Mouse (Mus musculus) left cerebral cortex, adult 9 months (tissue): Measurements from ENCODE around the gene Zfp784.
"Not testable (repeated sequence)": the region's sequence is repeated elsewhere in the genome, so short reads cannot be mapped to it uniquely, and the experiment has no call there.

Source experiments
- DNase-seq, 2 experiments: peaks; one replicate each; pipeline ENCODE4 v3.0.0; 2022; ENCODE audit warnings: low spot score in 2 of 2

Gene Zfp784

DNA sequence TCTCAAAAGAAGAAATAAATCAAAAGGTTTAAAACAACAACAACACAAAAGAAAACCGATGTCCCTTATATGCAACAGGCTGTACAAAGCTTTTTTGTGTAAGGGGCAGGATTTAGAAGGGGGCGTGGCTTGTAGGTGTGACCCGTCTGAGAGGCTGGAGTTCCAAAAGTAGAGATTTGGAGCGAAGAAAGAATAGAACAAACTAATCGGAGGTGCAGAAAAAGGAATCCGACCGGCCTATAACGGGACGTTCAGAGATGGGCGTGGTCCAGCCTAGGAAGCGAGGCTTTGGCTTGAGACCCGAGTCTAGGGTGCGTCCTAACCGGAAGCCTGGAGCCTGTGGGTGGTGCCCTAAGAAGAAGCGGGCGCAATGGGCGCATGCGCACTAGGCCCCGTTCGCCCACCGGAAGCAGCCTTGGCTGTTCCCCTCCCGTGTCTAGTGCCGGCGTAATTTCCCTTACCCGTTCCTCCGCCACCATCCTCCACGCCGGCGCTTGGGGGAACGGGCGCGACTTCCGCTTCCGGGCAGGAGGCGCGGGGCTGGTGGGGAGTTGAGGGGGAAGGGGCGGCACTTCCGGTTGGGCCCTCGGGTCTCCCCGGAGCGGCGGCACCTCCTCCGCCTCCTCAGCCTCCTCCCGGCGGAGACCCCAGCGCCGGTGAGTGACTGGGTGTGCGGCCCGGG, 18.1 kb downstream of the Zfp784 start, which contains the start of the genes Zfp865 and Ccdc106:
Zfp865 (plus strand) TSS at position 377 of the 682 bp plus-strand sequence.
Ccdc106 (plus strand) TSS at position 554 of the 682 bp plus-strand sequence.
- peak; percentile 98 to 99 for DNase-seq

DNA sequence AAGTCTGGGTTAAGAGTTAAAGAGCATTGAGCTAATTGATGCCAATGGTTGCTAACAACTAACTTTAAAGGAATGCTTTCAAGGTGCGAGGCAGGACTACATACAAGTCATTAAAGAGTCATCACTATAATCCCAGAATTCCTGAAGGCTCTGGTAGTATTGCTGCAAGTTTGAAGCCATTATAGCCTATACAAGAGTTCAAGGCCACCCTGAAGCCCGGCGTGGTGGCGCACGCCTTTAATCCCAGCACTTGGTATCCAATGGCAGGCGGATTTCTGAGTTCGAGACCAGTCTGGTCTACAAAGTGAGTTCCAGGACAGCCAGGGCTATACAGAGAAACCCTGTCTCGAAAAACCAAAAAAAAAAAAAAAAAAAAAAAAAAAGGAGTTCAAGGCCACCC, 18.7 kb downstream of the Zfp784 start:
- DNase-seq = not testable (repeated sequence)

DNA sequence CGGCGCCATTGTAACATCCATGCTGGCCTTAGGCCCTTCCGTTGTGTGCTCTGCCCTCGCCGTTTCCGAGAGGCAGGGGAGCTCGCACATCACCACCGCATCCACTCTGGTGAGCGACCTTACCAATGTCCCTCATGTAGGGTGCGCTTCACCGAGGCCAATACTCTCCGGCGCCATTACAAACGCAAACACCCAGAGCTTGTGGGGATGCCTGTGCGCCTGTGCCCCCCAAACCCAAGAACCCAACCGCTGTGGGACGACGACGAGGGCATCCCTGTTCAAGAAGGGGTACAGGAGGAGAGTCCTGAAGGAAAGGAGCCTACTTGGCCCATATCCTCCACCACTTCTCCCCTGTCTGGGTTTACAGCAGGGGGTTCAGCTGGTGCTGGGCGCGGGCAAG, 20.3 kb downstream of the Zfp784 start:
- no peak for DNase-seq

DNA sequence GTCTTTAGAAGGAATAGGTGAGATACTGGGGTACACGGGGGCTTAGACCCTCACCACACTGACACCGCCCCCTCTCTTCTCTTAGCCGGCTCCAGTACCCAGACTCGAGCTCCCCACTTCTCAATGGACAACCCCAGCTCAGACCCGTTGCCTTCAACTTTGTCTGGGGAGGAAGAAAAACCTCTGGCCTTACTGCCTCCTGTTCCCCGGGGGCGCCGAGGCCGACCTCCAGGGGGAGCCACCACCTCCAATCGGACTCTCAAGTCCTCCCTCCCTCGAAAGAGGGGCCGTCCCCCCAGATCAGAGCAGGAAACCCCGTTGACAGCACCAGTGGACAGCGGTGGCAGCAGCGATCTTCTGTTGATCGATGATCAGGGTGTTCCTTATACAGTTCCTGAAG, 20.9 kb downstream of the Zfp784 start:
- DNase-seq = no peak

DNA sequence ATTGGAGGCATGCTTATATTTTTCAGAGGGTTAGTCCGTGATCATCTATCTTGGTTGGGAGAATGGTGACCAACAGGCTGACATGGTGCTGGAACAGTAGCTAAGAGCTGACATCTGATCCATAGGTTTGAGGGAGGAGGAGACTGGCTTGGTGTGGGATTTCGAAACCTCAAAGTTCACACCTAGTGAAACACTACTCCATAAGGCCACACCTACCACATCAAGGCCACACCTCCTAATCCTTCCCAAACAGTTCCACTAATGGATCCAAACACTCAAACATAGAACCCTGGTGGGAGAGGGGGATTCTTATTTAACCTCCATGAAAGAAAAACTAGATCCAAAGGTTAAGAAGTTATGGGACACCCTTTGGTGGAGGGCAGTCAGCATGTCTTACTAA, 21.3 kb downstream of the Zfp784 start:
- no peak for DNase-seq

DNA sequence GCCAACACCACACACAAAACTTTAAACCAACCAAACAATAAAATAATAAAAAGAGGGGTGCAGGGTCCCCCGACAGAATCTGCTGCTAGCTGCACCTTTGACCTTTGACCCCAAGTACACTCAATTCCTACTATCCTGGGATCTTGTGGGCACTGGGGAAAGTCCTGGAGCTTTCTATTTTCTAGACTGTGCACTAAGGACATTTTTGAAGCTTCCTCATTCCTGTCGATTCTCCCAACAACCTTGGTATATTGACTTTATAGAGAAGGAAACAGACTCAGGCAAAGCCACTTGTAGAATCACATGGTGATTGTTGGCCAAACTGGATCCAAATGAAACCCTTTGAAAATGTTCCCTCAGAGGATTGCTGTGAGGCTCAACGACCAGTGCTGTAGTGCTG, 22.2 kb downstream of the Zfp784 start:
- no peak for DNase-seq

DNA sequence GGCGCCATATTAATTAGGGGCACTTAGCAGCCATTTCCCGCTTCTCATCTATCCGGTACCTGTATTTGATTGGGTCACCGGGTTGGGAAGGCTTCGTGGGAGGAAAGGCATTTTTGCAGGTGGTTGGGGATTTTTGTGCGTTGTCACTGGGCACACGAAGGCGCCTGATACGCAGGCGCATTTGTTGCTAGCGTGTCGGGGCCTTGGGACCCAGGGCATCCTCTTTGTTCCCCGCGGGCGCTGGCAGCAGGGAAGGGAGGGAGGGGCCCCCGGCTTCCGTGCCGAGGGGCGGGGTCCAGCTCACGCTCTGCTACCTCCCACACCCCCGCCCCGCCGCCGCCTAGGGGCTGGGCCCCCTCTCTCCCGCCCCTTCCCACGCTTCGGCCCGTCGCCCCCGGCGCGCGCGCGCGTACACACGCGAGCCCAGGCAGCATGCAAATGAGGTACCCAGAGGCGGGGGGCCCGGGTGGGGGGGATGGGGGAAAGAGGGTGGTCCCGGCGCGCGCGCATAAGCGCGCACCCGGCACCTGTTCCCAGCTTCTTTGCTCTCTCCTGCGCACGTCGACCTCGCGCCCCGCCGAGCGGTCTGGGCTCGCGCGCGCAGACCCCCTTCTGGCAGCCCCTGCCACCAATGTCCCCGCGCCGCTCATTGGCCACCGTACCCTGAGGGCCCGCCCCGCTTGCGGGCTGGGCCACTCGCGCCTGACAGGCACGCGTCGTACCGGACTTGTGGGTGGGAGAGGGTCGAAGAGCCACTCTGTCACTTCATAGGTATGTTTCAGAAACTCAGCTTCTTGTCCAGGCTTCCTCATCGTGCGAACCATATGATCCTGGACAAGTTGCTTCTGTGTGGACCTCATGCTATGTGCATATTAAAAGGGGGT, 22.9 kb downstream of the Zfp784 start, which contains the start of gene Gm44973:
Gm44973 (plus strand) TSS at position 379 of the 884 bp plus-strand sequence.
- DNase-seq = peak; percentile 92

DNA sequence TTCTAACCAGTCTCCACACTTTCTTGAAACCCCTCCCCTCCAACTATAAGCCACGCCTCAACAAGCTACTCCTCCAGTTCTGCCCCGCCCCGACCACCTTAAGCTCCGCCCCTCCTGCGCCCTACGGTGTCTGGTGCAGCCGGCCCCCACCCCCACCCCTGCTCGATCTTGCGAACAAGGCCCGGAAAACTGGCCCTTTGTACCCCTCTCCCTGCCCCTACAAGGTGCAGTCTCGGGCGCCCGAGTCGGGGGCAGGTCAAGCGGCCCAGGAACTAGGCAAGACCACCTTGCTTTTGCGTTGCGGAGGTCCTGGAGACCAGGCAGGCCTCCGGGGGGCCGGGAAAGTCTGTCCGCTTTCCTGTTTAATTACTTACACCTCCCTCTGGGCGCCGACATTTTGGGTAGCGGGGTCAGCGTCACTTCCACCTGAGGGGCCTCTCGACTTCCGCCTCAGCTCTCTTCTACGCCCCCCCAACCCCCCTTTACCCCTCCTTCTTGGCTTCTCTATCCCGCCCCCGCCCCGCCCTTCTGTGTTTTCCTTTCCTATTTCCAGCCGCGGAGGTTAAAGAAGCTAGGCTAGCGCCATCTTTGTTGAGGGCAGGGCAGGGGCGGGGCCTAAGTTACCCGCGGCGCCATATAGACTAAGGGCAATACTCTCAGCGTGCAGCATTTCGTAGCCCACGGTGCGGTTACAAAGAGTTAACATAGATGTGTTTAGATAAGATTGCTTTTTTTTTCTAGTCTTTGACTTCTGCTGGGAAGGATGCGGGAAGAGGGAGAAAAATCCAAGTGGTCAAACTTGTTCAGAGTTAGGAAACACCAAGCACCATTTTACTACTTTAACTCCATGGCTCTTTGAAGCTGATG, 23.8 kb downstream of the Zfp784 start, which contains the start of the genes Zfp524 and Fiz1:
Zfp524 (plus strand) TSS at position 165 of the 867 bp plus-strand sequence.
Fiz1 (minus strand) TSS at position 447 of the 867 bp plus-strand sequence.
- DNase-seq = peak; percentile 91 to 98

DNA sequence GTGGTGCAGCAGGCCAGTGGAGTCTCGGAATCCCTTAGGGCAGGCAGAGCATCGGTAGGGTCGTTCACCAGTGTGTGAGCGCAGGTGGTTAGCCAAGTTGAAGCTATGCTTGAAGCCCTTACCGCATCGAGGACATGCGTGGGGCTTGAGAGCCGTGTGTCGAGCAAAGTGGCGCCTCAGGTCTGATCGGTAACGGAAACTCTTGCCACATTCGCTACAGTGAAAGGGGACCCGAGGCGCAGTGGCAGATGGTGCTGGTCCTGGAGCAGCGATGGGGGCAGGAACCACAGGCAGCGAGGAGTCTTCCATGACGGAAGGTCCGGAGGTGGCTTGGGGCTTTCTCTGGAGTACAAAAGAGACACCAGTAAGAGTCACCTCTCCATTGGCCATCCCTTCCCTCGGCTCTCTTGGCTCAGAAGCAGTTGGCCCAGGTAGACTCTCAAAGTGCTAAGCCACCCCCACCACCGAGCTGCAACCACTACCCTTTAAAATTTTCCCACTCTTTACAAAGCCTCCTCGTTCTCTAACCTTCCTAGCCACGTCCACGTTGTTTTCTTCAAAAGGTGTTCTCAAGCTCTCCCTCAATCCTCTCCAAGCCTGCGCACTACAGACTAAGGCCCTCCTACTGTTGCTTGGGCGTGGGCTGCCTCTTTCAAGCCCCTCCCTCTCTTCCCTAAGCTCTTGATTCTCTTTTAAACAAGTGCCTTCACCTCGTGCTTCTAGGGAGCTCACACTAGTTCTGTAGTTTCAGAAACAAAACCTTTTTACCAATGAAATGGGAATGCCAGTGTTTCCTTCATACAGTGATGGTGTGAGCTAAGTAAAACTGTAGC, 25.3 kb downstream of the Zfp784 start:
- no peak for DNase-seq

DNA sequence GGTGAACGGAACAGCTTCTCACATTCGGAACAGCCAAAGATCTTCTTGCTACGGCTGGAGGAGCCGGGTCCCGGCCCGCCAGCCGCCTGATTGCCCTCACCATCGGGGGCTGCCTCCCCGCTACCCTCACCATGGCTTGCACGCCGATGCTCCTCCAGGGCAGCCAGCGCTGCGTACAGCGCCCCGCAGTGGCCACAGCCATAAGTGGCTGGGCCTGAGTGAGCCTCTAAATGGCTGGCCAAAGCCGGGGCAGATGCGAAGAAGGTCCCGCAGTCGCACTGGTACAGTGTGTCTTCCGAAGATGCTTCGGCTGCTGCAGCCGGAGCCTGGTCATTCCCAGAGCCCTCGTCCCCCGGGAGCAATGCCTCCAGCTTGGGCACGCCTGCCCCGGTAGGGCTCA, 30.0 kb downstream of the Zfp784 start:
- DNase-seq = no peak

DNA sequence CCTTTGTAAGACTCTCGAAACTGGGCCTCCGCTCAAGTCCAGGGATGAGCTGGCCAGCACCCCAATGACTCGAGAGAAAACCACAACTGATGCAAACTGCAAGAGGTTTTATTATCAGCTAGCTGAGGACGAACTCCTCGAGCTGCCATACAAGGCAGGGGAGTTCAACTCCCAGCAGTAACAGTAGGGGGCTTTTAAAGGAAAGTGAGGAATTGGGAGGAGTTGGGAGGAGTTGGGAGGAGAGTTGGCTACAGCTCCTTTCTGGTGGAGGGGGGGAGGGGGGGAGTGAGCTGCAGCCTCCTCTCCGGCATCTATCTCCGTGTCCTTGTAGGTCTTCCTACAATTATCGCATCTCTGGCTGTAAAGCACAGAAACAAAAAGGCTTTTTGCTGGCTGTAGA, 35.4 kb downstream of the Zfp784 start:
- not testable (repeated sequence) for DNase-seq

DNA sequence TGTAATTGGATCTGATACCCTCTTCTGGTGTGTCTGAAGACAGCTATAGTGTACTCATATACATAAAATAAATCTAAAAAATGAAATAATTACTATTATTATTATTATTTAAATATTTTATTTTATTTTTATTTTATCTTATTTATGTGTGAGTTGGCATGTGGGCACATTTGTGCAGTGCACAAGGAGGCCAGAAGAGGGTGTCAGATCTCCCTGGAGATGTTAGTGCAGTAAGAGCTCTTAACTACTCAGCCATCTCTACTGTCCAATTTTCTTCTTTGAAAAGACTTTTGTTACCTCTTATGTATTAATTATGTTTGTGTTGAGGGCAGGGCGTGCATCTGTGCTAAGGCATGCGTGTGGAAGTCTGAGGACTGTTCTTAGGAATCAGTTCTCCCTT, 38.4 kb downstream of the Zfp784 start:
- DNase-seq = no peak

DNA sequence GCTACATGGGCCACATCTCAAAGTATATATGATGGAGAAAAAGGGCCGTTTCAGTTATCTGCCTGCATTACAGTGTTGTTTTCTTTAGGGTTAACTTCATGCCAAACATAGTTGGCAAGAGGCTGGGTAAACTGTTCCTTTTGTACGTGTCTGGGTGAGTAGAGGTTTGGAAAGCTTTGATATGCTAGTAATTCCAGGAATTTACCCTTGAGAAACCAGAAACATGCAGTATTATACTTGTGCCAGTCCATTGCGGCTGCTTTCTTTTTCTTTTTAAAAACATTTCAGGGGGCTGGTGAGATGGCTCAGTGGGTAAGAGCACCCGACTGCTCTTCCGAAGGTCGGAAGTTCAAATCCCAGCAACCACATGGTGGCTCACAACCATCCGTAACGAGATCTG, 41.3 kb downstream of the Zfp784 start:
- no peak for DNase-seq

DNA sequence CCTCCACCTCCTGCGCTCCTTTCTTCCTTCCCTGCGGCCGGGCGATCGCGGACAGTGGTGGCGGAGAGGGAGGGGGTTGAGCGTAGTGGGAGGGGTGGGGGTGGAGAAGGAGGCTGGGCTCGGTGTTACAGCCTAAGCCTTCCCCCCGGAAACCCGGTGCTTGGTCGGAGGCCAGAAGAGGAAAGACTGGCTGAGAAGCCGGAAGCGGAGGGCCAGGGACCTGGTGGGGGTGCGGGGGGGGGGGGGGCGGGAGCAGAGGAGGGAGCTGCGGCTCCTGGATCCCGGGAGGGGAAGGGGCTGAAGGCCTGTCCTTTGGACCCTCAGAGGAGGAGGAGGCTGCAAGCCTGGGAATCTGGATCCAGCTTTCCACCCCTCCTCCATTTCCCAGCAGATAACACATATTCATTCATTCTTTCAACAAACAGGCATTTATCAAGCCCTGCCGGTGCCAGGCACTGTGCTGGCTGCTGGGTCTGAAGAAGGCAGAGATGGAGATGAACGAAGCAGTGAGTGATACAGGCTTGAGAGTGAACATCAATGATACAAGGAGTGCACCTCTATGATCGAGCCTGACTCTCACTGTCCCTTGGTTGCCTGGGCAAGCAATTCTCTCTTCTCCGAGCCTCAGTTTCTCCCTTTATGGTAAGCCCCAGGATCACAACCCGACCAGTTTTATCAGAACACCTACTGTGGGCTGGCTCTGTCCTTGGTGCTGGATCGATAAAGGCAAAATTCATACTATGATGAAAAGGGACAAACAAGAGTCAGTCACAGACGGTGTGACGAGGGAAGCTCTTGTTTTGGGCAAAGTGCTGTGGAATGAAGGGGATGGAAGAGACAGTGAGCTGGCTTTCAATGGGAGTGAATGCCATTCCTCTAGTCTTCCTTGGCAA, 42.0 kb downstream of the Zfp784 start, which contains the start of gene Zfp579:
Zfp579 (minus strand) TSS at position 156 of the 893 bp plus-strand sequence.
- peak; percentile 59 to 93 for DNase-seq

DNA sequence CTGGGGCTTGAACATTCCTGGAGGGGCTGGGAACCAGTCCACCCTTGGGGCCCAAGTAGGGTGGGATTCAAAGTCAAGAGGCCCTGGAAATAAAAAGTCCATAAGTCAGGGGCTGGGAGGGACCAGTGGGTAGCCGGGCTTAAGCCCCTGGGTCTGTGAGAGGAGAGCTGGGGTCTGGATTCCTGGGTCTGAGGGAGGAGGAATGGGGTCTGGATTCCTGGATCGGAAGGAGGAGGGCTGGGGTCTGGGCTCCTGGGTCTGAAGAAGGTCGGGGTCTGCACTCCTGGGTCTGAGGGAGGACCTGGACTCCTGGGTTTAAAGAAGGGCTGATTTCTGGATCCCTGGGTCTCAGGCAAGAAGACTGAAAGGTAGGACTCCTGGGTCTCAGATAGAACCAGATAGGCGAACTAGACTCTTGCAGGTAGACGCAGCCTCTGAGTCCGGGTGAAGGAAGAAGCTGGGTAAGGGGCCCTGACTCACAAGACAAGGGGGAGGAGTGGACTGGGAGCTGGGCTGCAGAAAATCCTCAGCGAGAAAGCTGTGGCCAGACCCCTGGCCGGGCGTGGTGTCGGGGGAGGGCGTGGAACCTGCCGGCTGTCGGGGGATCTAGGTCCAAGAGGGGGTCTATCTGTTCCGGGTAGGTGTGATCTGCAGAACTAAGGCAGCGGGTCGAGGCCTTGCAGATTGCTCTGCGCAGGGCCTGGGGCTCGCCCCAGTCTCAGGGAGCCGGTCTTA, 42.8 kb downstream of the Zfp784 start:
- no peak for DNase-seq

DNA sequence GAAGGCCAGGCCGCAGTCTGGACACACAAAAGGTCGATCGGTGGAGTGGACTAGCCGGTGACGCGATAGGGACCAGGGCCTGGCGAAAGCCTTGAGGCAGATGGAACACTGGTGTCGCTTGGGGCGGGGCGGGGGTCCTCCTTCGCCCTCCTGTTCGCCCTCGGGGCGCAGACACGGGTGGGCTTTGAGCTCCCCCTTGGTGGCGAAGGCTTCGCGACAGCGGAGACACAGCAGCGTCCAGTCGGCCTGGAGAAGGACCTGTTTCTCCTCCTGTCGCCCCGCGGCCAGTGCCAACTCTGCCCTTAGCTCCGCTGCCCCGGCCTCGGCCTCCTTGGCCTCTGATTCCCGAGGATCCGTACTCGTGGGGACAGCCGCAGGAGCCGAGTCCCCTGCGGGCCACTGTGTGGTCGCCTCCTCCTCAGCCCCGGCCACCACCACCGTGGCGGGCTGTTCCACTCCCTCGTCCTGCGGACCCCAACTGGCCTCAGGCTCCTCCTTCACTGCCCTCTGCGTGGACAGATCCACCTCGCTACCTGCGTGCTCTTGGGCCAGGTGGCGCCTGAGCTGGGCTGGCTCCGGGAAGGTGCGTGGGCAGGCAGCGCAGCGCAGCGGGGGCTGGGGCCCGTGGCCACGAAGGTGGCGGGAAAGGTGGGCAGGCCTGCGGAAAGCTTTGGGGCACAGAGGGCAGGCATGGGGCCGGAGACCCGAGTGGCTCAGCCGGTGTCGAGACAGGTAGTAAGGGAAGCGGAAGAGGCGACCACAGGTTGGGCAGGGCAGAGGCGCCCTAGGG, 44.1 kb downstream of the Zfp784 start:
- no peak for DNase-seq

DNA sequence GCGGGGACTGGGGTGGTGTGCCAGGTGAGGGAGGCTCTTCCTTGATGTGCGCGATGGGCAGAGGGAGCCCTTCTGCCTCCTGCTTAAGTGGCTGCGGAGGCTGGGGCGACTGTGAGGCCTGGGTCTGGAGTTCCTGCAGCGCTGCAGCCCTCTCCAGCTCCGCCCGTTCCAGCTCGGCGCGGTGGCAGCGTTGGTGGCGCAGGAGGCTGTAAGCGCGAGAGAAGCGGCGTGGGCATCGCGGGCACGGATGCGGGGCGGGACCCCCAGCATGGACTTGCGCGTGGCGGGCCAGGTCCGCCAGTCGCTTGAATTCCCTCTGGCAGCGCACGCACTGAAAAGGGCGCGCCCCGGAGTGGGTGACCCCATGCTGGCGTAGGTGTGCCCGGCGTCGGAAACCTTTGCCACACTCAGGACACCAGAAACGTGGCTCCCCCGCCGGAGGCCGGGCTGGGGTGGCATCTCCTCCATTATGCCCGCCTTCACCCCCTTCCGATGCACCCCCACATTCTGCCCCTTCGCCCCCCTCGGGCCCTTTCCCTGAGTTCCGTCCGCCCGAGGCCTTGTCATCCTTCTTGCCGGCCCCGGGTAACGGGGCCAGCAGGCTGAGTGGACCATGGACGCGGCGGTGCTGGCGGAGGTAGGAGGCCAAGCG, 44.8 kb downstream of the Zfp784 start:
- no peak for DNase-seq

DNA sequence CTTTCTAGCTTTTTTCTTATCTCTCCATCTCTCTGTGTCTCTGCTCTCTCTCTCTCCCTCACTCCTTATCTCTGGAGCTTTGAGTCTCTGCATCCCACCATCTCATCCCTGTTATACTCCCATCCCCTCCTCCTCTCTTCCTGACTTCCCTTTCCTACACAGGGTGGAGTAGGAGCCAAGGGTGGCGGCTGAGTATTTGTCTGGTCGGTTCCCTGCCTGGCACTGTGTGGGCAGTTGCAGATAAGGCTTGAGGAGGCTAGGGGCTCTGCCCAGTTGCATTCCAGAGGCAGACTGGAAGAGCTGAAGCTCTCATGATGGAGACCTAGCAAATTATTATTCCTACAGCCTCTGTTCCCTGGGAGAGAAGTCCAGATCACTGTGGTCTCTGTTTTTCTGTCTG, 50.0 kb downstream of the Zfp784 start:
- DNase-seq = no peak
